Mouse (Mus musculus): ENCODE results near the gene Prlh.

GRCm38 (mm10) chr1:90999911-91000601 is 47.1 kb downstream of the Prlh start:
- TF ChIP-seq POLR2A (IDR thresholded peaks at IDR 0.05; ENCODE audit: insufficient read depth, low read depth, low read length) = no peak
- no peak for TF ChIP-seq CTCF (IDR thresholded peaks at IDR 0.05; ENCODE audit: insufficient read depth, low read depth, low read length)

All from olfactory bulb, adult 2 months (tissue).